Mouse (Mus musculus): ENCODE measurements around the gene Sh3bp5.

Gene Sh3bp5

DNA sequence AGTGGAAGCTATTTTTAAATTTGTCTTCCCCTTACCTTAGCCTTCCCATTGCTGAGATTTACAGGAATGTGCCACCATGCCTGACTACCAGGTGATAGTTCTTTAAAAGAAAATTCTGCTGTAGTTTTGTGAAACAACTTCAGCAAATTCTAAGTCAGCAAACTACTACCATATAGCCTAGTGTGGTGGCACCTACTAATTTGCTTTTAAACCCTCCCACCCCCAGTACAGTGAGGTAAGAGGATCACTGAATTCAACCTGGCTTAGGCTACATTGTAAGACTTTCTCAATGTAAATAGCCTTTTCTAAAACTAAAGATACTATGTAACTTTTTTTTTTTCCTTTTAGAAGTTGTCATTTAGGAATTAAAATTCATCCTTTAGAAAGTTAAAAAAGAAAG lies 97.9 kb downstream of the Sh3bp5 start:
- no peak for DNase-seq (ENCODE audit: low spot score)

DNA sequence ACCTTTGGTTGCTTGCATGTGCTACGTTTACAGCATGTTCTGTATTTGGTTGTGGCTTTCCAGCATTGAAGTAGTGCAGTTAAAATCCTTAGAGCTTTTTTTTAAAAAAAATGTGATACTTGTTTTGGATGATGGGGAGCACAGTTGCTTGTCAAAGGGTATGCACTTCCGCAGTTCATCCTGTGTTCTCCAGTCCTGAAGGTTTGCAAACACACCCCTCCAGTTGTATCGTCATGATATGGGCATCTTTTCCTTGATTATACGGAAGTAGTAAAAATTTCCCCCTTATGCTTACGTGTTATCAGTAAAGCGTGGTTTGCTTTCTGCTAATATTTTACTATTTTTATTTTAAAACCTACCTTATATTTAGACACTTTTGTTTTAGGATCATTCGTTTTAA lies 98.5 kb downstream of the Sh3bp5 start:
- DNase-seq (ENCODE audit: low spot score), result no peak

DNA sequence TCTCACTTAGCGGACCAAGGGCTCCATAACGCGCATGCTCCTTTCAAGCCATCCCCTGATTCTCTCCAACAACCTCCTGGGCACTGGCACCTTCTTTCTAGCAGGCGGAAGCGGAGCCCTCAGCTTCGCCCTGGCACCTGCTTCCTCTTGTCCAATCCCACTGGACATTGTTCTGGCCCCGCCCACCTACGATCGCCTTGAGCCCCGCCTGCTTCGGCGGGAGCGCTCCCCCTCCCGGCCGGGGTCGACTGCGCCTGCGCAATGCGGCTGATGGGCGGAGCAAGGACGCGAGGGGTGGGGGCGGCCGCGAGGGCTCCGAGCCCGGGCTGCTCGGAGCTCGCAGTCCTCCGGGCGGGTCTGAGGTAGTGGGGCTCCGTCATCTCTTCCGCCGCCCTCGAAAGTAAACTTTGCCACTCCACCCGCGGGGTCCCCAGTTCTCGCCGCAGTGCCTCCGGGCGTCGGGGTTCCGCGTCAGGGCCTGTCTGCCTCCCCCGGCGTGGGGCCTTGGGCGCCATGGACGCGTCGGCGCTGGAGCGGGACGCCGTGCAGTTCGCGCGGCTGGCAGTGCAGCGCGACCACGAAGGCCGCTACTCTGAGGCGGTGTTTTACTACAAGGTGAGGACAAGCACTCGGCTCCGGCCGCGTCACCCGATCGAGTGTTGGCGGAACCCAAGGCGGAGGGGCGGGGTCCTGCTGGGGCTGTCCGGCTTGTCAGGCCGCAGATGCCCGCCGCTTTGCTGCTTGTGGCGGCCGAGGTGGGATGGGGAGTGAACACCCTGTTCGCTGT lies 99.3 kb downstream of the Sh3bp5 start, which contains the start of gene Capn7:
Gene Capn7 (plus strand): TSS at position 270 of the 787 bp plus-strand sequence.
- peak; percentile 85 for DNase-seq (ENCODE audit: low spot score)

DNA sequence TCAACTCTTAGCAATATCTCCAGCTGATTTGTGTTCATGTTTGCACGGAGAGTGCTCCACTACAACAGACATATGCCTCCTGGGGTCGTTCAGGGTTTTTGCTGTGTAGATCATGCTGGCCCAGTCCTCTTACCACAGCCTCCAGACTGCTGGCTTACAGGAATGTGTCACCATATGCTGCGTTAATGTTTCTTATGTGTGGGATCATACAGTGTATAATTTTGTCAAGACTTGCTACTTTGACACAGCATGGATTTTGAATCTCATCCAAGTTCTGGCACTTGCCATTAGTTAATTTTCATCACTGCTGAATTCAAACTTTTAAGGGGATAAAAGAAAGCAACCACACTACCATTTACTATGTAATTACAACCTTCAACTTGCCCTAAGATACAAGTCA lies 100.1 kb downstream of the Sh3bp5 start:
- DNase-seq (ENCODE audit: low spot score), result no peak

DNA sequence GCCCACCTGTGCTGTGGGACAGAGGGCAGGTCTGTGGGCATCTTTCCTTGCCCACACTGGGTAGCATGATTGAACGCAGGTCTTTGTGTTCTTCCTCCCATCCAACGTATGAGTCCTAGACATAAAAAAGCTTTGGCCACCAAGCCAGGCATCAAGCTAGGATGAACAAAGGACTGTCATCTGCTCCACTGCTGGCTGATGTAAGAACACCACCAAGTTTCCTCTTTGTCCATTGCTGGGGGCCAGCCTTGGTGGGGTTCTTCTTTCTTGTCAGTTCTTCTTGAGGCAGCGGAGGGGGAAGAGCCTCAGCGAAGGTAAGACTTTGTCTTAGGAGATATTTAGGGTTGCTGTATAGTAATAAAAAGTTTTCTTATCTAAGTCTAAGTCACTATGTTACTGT lies 104.9 kb downstream of the Sh3bp5 start:
- DNase-seq (ENCODE audit: low spot score), result no peak

DNA sequence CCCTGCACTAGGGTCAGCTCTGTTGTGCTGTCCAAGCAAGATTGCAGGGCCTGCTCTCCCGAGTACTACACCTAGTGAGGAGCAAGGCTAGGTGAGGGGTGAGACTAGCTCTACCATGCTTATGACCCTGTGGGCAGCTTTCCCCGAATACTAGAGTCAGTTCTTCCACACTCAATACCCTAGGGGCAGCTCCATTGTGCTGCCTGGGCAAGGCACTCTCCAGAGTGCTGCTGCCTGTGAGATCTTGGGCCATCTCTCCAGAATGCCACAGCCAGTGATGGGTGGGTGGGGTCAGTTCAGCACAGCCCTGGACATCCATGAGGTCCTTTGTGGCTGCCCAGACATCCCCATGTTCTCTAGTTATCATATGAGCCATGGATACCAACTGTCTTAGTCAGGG lies 106.1 kb downstream of the Sh3bp5 start:
- DNase-seq (ENCODE audit: low spot score), result no peak

DNA sequence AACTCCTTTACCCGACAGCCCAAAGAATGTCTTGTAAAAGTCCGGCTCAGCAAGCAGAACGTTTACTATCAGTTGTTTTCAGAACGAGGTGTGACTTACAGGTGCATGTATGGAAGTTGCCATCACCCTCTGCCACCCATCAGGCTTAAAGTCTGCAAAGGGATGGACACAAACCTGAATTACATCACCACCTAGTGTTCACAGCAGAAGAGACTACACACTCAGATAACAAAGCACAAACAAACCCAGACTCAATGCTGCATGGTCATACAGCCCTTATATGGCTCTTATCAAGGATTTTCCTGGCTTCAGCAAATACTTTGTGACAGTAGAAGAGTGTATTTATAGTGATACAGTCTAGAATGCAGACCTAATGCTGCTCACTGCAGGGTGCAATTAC lies 108.2 kb downstream of the Sh3bp5 start:
- no peak for DNase-seq (ENCODE audit: low spot score)

DNA sequence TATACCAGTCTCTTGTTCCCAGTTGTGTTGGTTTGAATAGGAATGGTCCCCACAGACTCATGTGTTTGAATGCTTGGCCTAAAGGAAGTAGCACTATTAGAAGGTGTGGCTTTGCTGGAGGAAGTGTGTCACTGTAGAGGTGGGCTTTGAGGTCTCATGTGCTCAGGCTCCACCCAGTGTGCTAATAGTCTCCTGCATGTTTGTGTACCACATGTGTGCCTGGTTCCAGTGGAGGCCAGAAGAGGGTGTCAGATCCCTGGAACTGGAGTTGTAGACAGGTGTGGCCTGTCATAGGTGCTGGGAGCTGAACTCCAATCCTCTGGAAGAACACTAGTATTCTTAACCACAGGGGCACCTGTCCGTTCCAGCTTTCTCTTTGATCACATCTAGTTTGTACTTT lies 108.7 kb downstream of the Sh3bp5 start:
- no peak for DNase-seq (ENCODE audit: low spot score)

DNA sequence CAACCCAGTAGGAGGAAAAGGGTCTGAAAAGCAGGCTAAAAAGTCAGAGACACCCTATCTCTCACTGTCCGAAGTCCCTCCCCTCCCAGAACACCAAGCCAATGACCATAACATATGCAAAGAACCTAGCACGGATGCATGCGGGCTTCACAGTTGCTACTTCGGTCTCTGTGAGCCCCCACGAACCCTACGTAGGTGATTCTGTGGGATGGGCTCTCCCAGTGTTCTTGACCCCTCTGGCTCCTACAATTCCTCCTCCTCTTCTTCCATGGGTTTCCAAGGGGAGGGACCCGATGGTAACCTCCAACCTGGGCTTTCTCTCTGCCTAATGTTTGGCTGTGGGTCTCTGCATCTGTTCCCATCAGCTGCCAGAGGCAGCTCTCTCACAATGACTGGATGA lies 109.1 kb downstream of the Sh3bp5 start:
- DNase-seq (ENCODE audit: low spot score), result no peak

DNA sequence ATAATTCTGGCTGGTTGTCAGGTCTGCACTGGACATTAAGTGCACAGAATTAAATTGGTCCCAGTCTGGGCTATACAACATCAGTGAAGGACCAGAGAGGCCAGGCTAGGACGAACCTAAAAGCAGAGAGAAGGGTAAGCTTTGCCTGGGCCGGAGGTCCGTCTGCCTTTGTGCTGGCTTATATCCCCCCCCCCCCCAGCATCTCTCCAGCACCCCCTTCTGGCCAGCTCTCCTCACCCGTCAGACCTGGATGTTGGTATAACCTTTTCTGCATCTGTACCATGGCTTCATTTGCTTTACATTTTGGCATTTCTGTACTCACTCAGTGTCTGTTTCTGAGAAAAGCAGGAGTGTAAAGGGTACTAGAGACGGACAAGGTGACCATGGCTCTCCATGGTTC lies 110.3 kb downstream of the Sh3bp5 start:
- no peak for DNase-seq (ENCODE audit: low spot score)

DNA sequence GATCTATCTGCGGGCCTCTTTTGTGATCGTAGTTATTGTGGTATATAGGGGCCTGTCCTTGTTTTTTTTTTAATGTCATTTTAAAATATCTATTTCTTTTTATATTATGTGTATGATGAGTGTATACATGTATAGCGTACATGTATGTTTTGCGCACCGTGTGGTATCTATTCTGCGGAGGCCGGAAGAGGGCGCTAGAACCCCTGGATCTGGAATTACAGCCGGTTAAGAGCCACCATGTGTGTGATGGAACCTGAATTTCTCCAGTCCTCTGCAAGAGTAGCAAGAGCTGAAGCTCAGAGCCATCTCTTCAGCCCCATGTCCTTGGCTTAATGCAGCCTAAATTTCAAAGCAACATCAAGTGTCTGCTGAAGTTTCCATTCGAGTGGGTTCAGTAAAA lies 111.0 kb downstream of the Sh3bp5 start:
- no peak for DNase-seq (ENCODE audit: low spot score)

DNA sequence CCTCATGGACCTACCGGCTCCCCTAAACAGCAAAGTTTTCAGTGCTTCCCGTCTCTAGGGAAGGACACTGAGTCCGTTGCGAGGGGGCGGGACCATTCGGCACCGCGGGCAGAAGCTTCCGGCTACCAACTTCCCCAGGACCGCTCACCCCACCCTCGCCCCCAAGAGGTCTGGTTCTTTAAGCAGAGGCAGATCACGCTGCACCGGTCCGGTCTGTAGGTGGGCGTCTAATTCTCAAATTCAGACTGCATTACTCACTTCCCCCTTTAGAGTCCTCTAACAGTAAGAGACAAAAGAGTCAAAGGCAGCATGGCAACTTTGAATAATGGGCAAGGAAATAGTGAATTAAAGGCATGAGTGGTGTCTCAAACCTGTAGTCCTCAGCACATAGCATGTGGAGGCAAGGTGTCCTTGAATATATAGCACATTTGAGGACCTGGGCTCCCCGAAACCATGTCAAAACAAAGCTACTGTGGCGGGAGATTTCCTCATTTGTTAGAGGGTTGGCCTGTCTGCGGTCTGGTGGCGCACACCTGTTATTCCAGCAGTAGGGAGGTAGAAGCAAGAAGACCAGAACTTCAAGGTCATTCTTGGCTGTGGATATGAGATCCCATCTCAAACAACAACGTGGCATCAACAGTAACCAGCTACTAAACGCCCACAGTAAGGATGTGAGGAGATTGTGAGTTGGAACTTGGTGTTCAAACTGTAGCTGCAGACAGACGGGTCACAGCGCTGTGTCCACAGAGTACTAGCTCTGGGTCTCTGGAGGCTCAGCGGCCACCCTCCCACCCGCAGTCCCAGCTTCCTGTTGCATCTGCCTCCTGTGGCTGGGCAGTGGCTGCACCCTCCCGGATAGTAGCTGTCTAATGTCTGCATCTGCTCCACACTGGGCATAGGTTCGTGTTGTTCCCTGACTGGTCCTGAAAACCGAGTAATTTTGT lies 111.8 kb downstream of the Sh3bp5 start, which contains the start of gene Dnah1:
Gene Dnah1 (minus strand): TSS at position 48 of the 944 bp plus-strand sequence.
- no peak for DNase-seq (ENCODE audit: low spot score)

DNA sequence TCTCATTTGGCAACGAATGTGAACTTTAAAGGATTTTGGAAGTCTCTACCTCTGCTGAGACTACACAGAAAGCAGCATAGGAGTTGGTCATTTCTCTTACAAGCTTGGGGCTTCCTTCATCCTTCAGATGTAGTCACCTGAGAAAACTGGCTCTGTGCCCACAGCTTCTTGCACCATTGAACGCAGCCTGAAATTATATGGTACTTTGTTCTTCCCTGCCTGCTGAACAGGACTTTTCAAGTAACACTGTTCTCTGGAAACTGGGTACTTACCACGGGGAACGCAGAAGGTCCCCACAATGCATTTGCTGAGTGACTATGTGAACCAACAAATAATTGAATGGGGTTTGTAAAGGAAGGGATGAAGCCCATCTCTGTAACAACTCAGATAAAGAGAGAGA lies 112.7 kb downstream of the Sh3bp5 start:
- DNase-seq (ENCODE audit: low spot score), result no peak

DNA sequence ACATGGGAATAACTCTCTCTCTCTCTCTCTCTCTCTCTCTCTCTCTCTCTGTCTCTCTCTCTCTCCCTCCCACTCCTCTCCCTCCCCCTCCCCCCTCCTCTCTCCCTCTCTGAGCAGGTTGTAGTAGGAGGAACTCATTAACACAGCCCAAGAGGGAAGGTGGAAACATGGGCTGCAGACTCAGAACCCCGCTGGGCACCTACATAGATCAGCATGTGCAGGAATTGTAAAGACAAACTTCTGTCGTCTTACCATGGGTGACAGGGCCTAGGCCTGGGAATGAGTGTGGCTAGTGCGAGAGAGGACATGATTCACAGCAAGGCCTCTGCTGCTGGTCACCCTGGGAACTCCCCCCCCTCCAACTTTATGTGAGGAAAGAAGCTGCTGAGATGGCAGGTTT lies 113.7 kb downstream of the Sh3bp5 start:
- no peak for DNase-seq (ENCODE audit: low spot score)

DNA sequence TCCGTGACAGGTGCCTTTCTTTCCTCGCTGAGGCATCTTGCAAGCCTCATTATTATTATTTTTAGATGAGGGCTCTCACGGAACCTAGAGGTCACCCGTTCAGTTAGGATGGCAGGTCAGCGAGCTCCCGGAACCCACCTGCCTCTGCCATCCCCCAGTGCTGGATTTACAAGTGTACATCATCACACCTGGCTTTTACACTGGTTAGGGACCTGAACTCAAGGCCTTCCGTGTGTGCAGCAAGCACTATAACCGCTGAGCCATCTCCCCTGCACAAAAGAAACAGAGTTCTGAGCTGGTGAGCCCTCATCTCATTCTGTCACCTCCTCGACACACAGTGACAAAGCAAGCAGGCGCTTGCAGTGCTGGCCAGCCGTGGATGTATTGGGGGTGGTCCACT lies 114.7 kb downstream of the Sh3bp5 start:
- DNase-seq (ENCODE audit: low spot score), result no peak

DNA sequence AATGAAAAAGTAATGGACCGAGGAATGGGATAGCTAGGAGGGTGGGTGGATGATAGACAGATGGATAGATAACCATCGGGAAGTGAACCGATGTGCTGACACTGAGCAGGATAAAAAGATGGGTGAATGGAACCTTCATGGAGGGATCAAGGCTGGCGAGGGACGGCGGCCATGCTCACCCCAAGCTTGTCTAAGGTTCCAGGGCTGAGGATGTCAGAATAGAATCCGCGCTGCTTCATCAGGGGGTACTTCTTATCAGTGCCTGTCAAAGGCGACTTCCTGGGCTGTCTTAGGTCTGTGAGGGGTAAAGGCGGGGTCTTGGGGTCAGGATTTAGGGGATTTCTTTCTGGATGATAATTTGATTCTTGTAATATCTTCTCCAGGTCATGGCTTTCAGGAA lies 116.3 kb downstream of the Sh3bp5 start:
- no peak for DNase-seq (ENCODE audit: low spot score)

DNA sequence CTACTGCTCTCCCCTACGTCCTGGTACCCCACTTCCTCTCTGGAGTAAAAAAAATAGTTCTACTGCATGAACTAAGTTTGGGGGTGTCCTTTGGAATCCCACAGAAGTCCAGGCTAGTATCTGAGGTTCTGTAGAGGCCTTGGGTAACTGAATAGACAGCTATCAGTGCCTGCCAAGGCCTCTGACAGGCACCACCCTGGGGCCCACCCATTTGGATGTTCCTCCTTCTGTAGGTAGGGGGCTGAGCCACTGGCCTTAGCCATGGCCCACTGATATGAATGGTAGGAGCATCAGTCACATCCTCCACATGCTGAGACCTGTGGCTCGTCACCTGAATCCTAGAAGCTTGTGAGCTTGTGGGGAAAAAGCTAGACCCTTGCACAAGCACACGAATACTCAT lies 118.1 kb downstream of the Sh3bp5 start:
- DNase-seq (ENCODE audit: low spot score), result no peak

DNA sequence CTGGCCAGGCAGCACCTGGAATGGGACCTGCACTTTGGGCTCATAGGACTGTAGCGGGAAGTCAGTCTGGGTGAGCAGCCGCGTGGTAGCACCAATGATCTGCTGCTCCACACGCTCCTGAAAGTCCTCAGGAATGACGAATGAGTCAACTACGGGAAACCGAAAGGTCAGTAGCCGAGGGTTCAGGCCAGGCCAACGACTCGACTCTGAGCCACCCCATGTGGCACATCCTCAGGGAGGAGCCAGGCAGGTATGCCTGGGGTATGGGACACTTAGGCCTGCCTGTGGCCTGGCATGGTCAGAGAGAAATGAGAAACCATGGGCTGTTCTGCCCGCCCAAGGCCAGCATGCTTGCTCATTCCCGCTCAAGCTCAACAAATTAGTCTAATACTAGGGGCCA lies 119.3 kb downstream of the Sh3bp5 start:
- DNase-seq (ENCODE audit: low spot score), result no peak

DNA sequence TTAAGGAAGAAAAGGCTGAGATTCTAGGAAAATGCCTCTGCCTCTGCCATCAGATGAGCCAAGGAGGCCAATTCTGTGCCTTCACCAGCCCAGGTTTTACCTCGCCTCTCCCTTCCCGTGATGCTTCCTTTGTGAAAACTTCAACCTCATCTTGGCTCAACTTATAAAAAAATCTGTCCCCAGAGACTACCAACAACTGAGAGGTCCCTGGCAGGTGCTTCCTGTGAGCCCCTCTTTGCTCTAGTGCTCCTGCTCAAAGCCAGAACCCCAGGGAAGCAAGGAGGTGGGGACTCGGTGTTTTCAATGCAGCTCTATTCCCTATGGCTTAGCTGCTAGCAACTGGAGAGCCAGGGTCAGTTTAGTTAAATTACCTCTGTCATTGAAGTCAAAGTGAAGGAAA lies 122.7 kb downstream of the Sh3bp5 start:
- no peak for DNase-seq (ENCODE audit: low spot score)
